Mouse (Mus musculus): ENCODE data around the gene Prkcz. TPM values are rescaled to one million over a fixed set of nuclear protein-coding genes. Genes with fewer than 3 reads are reported as not detected.

Prkcz gene
- 1 to 10 TPM; 4.1 to 7.8 (median 5.5) TPM for total RNA-seq (2022)

DNA sequence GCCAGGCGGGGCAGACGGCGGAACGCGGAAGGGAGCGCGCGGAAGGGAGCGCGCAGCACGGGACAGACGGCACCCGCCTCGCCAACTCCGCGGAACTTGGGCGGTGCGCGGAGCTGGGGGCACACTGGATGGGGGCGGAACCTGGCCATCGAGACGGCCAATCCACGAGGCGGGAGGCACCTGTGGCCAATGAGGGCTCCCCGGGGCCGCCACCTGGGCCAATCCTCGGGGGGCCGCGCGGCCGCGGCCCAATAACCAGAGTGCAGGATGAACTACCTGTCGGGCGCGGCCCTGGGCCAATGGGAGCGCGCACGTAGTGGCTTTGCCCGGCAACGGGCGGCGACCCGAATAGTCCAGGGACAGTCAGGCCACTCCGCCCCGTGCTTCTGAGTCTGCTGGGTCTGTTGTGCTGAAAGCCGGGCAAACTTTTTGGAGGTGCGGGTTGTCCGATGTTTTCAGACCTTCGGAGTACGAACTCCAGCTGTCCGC, at the start of gene Prkcz:
TSS of gene Prkcz (minus strand) at position 59 of the 489 bp plus-strand sequence.
- peak; percentile 64 for DNase-seq (ENCODE audit: low spot score)

DNA sequence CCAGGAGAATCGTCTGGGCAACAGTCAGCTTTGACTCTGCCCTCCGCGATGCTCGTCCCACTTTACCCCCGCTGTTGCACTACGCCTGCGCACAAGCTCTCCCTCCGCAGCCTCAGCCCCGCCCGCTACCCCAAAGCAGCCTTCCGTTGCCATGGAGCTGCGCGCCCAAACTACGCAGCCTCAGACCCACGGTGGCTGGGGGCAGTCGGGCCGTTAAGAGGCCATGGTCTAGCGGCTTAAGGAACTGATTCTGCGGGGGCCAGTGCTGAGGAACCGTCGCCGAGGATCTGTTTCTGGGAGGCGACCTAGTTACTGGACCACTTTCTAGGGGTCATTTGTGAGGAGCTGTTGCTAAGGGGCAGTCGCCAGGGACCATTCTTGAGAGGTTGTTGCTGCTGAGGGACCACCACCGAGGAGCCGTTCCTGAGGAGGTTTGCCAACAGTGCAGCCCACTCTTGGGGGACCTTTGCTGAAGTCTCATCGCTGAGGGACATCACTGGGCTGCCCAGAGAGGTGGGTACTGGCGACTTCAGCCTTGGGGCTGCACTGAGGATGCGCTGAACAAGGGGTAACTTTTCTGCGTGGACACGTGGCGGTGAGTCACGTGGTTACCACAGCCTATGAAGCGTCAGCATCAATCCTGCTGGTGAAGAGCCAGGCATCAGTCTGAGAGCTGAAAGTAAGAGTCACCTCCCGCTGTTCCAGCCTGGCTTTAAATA, 48.1 kb upstream of the Prkcz start, which contains the start of gene Cfap74:
TSS of gene Cfap74 (plus strand) at position 133 of the 719 bp plus-strand sequence.
- peak; percentile 68 for DNase-seq (ENCODE audit: low spot score)

- DNase-seq (ENCODE audit: low spot score) = no peak
Observed at GRCm38 (mm10) chr4:155408695-155409057, 47.5 kb upstream of the Prkcz start.

DNA sequence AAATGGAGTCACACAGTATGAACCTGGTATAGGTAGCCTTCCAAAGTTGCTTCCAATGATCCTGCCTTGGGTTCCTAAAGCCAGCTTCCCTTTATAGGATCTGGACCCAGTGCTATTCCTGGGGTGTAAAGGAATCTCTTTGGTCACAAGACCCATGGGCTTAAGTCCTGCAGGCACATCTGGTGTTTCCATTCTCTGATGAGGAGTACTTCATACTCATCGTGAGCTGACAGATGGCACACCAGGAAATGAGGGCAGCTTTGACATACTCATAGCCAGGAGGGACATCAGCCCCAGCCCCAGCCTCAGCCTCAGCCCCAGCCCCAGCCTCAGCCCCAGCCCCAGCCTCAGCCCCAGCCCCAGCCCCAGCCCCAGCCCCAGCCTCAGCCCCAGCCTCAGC, 41.3 kb upstream of the Prkcz start:
- no peak for DNase-seq (ENCODE audit: low spot score)

DNA sequence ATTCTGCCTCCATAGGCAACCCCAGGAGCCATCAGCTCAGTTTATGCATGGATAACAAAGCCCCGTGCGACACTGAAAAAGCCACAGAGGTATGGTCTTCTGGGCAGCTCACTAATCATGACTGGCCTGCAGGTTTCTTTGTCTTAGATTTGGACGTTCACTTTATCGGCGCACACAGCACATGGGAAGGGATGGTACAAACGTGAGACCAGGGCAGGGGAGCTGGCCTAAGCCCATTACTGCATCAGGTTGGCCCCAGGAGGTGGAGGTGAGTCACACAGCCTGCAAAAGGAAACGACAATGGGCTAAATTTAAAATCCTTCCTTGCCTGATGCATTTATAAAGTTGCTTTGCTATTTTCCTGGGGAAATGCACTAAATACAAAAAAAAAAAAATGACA, 40.0 kb upstream of the Prkcz start:
- no peak for DNase-seq (ENCODE audit: low spot score)

DNA sequence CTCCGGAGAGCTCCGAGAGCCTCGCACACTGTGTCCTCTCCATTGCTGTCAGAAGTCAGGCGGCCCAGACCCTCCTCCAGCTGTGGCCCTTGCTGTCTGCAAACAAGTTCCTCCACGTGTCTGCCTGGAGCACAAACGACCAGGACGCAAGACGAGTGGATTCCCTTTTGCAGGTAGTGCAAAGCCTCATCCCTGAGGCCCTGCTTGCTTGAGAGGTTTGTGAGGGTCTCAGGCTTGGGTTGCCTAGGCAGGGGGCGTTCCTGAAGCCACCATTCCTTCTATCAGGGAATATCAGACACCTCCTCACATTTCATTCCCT, 37.0 kb upstream of the Prkcz start:
- no peak for DNase-seq (ENCODE audit: low spot score)

- DNase-seq (ENCODE audit: low spot score) = peak; percentile 6
Observed at GRCm38 (mm10) chr4:155397511-155398221, 36.5 kb upstream of the Prkcz start, which contains the start of gene Gabrd. TSS of gene Gabrd (minus strand) at chr4:155398112.

GRCm38 (mm10) chr4:155396751-155397150, 35.6 kb upstream of the Prkcz start:
- DNase-seq (ENCODE audit: low spot score) = no peak

GRCm38 (mm10) chr4:155395471-155395870, 34.3 kb upstream of the Prkcz start:
- no peak for DNase-seq (ENCODE audit: low spot score)

GRCm38 (mm10) chr4:155387166-155387565, 26.0 kb upstream of the Prkcz start:
- DNase-seq (ENCODE audit: low spot score) = no peak

- no peak for DNase-seq (ENCODE audit: low spot score)
Observed at GRCm38 (mm10) chr4:155383326-155383725, 22.2 kb upstream of the Prkcz start.

DNA sequence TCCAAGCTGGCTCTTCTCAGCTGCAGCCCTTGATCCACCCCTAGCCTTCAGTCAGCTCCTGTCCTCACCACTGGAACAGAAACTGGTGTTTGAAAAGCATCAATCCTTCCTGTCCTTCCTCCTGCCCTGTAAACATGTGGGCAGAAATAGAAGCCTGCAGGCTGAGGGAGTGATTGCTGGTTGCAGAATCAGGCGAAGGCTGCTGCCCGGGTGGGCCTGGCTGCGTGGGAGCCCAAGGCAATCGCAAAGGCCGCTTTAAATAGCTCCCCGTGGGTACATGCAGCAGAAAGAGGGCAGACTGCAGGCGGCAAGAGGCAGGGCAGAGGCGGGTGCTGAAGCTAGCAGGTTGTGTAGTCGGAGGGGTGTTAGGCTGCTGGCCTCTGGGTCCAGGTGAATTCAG, 21.6 kb upstream of the Prkcz start:
- DNase-seq (ENCODE audit: low spot score) = no peak

DNA sequence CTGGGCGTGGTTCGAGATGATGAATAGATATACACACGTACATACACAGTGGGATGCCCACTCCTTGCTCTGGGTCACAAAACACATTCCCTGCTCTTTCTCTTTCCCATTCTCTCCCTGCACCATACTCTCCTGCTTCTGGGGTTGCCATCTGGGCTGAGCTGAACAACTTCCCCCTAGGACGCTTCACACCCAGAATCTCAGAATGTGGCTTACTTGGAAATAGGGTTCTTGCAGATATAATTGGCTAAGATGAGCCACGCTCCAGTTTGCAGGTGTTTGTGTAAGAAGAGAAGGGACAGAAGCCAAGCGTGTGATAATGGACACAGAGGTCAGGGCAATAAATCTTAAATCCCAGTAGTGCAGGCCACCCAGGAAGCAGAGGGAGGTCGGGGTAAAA, 20.8 kb upstream of the Prkcz start:
- DNase-seq (ENCODE audit: low spot score) = no peak

- no peak for DNase-seq (ENCODE audit: low spot score)
Observed at GRCm38 (mm10) chr4:155371797-155372735, 10.9 kb upstream of the Prkcz start.

GRCm38 (mm10) chr4:155370737-155371715, 9.9 kb upstream of the Prkcz start:
- no peak for DNase-seq (ENCODE audit: low spot score)

GRCm38 (mm10) chr4:155368684-155369083, 7.5 kb upstream of the Prkcz start:
- DNase-seq (ENCODE audit: low spot score) = peak; percentile 60

GRCm38 (mm10) chr4:155367739-155368138, 6.6 kb upstream of the Prkcz start:
- DNase-seq (ENCODE audit: low spot score) = no peak

- DNase-seq (ENCODE audit: low spot score) = no peak
Observed at GRCm38 (mm10) chr4:155366784-155367183, 5.6 kb upstream of the Prkcz start.

GRCm38 (mm10) chr4:155362443-155362842, 1.3 kb upstream of the Prkcz start:
- no peak for DNase-seq (ENCODE audit: low spot score)

DNA sequence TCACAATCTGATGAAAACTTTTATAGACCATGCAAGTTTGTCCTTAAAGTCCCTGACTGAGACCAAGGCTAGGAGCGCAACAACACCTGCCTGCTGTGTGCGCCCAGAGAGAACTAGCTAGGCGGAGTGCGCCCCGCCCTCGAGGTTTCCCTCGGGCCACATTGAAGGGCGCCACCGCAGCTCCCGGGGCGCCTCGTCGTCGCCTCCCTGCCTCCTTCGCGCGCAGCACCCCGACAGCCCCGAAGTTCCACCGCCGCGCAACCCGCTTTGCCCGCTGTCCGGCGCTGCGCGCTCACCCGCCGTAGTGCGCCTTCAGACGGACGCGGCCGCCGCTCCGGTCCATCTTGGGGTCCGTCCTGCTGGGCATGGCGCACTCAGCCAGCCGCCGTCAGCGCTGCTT, 305 bp downstream of the Prkcz start:
- no peak for DNase-seq (ENCODE audit: low spot score)

Measured in heart, adult 8-10 months (tissue).